Mouse (Mus musculus) left cerebral cortex, adult 2 months (tissue): ENCODE results near the gene Wdtc1. TPM values are rescaled to one million over a fixed set of nuclear protein-coding genes. Genes with fewer than 3 reads are reported as not detected.

Source experiments
- DNase-seq, 2 experiments: peaks; one replicate each; pipeline ENCODE4 v3.0.0; 2021 to 2022; ENCODE audit warnings: low spot score in 2 of 2, mixed read lengths in 1 of 2; ENCODE audit errors: extremely low spot score in 1 of 2
- H3K27ac ChIP-seq: fragments of 200-600 bp; 2 replicates; pipeline ENCODE4 v1.8.1; 2022
- H3K4me3 ChIP-seq: fragments of 200-600 bp; 2 replicates; pipeline ENCODE4 v1.8.1; 2022
- CTCF ChIP-seq: fragments of 200-600 bp; IDR thresholded peaks from 2 replicates; pipeline ENCODE4 v1.8.1; 2022; ENCODE audit warnings: antibody characterized with exemption, mild to moderate bottlenecking, moderate library complexity
- intact Hi-C: fragments of 180-260 bp; cut with DNase I; formaldehyde crosslinking; loops from one replicate; pipeline ENCODE4 v1.15.1; 2025
- total RNA-seq, 2 experiments: library from RNA; stranded (reverse); gene quantifications; 2 replicates each; pipeline ENCODE4 v1.2.3; 2021

The Wdtc1 gene
- total RNA-seq, 2 experiments from 2014 or later, result 59.7 to 60.6 TPM

GRCm38 (mm10) chr4:133292405-133292804 is 60.9 kb downstream of the Wdtc1 start:
- no peak for TF ChIP-seq CTCF
- Histone ChIP-seq H3K4me3 (no peak overlapping the region), H3K27ac (no peak overlapping the region; the same call in 1 of the 2 replicates)
- intact Hi-C loops, result loop anchor here (10.0 kb wide), 1 partner anchor 218 kb away; no protein-coding TSS in a partner anchor
- DNase-seq, result no peak

- TF ChIP-seq CTCF, result no peak
- intact Hi-C loops, result loop anchor here (10.0 kb wide), 1 partner anchor 216 kb away; no protein-coding TSS in a partner anchor
- no peak overlapping the region for H3K4me3 ChIP-seq
- no peak overlapping the region for H3K27ac ChIP-seq
- DNase-seq, result no peak
Measured at GRCm38 (mm10) chr4:133291255-133291654, 62.0 kb downstream of the Wdtc1 start.

- no peak overlapping the region for H3K4me3 ChIP-seq
- no peak overlapping the region for H3K27ac ChIP-seq
- intact Hi-C loops, result no loop called here
- no peak for TF ChIP-seq CTCF
- DNase-seq, result no peak
Measured at GRCm38 (mm10) chr4:133286476-133287077, 66.7 kb downstream of the Wdtc1 start.

- DNase-seq, result no peak
- no peak for TF ChIP-seq CTCF
- H3K4me3 ChIP-seq, result no peak overlapping the region
- H3K27ac ChIP-seq, result no peak overlapping the region
- intact Hi-C loops, result no loop called here
Measured at GRCm38 (mm10) chr4:133285950-133286349, 67.3 kb downstream of the Wdtc1 start.

GRCm38 (mm10) chr4:133285299-133285698 is 68.0 kb downstream of the Wdtc1 start:
- no peak for DNase-seq
- intact Hi-C loops, result no loop called here
- no peak for TF ChIP-seq CTCF
- Histone ChIP-seq H3K4me3 (no peak overlapping the region), H3K27ac (no peak overlapping the region)

- no peak; the same call in 1 of the 2 replicates for TF ChIP-seq CTCF
- Histone ChIP-seq H3K4me3 (no peak overlapping the region), H3K27ac (no peak overlapping the region; the same call in 1 of the 2 replicates)
- DNase-seq, result no peak
- intact Hi-C loops, result no loop called here
Measured at GRCm38 (mm10) chr4:133282656-133283055, 70.6 kb downstream of the Wdtc1 start.

GRCm38 (mm10) chr4:133281951-133282481 is 71.3 kb downstream of the Wdtc1 start:
- TF ChIP-seq CTCF, result no peak
- DNase-seq, result no peak
- intact Hi-C loops, result no loop called here
- Histone ChIP-seq H3K4me3 (no peak overlapping the region), H3K27ac (peak overlapping the region; percentile 44)

GRCm38 (mm10) chr4:133281513-133281912 is 71.8 kb downstream of the Wdtc1 start:
- no peak overlapping the region for H3K4me3 ChIP-seq
- DNase-seq, result no peak
- TF ChIP-seq CTCF, result no peak
- peak overlapping the region; percentile 36 for H3K27ac ChIP-seq
- intact Hi-C loops, result no loop called here

GRCm38 (mm10) chr4:133278482-133278881 is 74.8 kb downstream of the Wdtc1 start:
- H3K27ac ChIP-seq, result peak overlapping the region; percentile 90
- intact Hi-C loops, result no loop called here
- no peak for DNase-seq
- peak overlapping the region; percentile 91 for H3K4me3 ChIP-seq
- no peak for TF ChIP-seq CTCF

GRCm38 (mm10) chr4:133278067-133278466 is 75.2 kb downstream of the Wdtc1 start:
- intact Hi-C loops, result no loop called here
- no peak for TF ChIP-seq CTCF
- H3K4me3 ChIP-seq, result peak overlapping the region; percentile 91
- no peak for DNase-seq
- H3K27ac ChIP-seq, result peak overlapping the region; percentile 90

GRCm38 (mm10) chr4:133277104-133278026 is 75.9 kb downstream of the Wdtc1 start, which contains the start of gene Tmem222:
Gene Tmem222 (minus strand): TSS chr4:133277792.
- Histone ChIP-seq H3K4me3 (peak within 1 kb of the TSS; percentile 91), H3K27ac (peak within 1 kb of the TSS; percentile 90)
- DNase-seq, result peak; percentile 95 to 98
- intact Hi-C loops, result no loop called here
- TF ChIP-seq CTCF, result no peak; the same call in 1 of the 2 replicates

- no peak overlapping the region for H3K27ac ChIP-seq
- no peak for TF ChIP-seq CTCF
- intact Hi-C loops, result no loop called here
- H3K4me3 ChIP-seq, result no peak overlapping the region
- DNase-seq, result no peak
Measured at GRCm38 (mm10) chr4:133270929-133271328, 82.4 kb downstream of the Wdtc1 start.
